Mouse (Mus musculus) erythroblast, embryonic 14.5 days (primary cell): ENCODE measurements at regions not wholly inside any gene's neighbourhood (a gene's known extent, or its start where the extent isn't known, plus 50 kb on each side); places are given as distances from the start of the nearest gene placed in this dataset.

Experiments used
- GATA1 ChIP-seq: IDR thresholded peaks from 2 replicates; pipeline ENCODE4 v1.6.1; 2012; ENCODE audit warnings: low read length, inconsistent platforms, mixed read lengths
- TAL1 ChIP-seq: IDR thresholded peaks from 3 replicates; pipeline ENCODE4 v1.6.1; 2012; ENCODE audit warnings: low read length, inconsistent platforms, mixed read lengths

- TF ChIP-seq GATA1 (no peak), TAL1 (no peak)
Observed at GRCm38 (mm10) chr10:9092237-9092885, 206.5 kb upstream of the Sash1 start.
